Comparison of ENCODE assay signal across 9 mouse cellular contexts in genomic region chr10:75170207-75170850, GRCm38 (mm10). TPM values are rescaled to one million over a fixed set of nuclear protein-coding genes. Genes with fewer than 3 reads are reported as not detected.
DNase-seq lines count a peak whose midpoint lies in the region; ATAC-seq and TF ChIP-seq lines count a peak whose summit lies in the region.
"Had no signal": no experiment of that assay in that cellular context is flagged by ENCODE, and none has a peak within 500 bp of the region (broad histone marks: within the 10 kb centered on the region; RNA-seq: fewer than 3 reads in every experiment).

No protein-coding gene starts in this region.

- H3K9ac ChIP-seq in forebrain, postnatal 0 days: no peak overlapping the region
- H3K9ac ChIP-seq: embryonic facial prominence, embryonic 13.5 days had no signal

- no peaks in the 10 kb centered on the region for H3K27me3 ChIP-seq in myocyte (ENCODE audit: control insufficient read depth, insufficient read depth, insufficient read length)
- H3K27me3 ChIP-seq in forebrain, postnatal 0 days (ENCODE audit: insufficient read depth, low read length): no peaks in the 10 kb centered on the region
- H3K27me3 ChIP-seq: embryonic facial prominence, embryonic 13.5 days had no signal

- H3K4me2 ChIP-seq in myocyte (ENCODE audit: low read depth): peak overlapping the region; percentile 81
- H3K4me2 ChIP-seq in forebrain, postnatal 0 days (ENCODE audit: low read depth): no peak overlapping the region
- H3K4me2 ChIP-seq: embryonic facial prominence, embryonic 13.5 days had no signal

- no peaks in the 10 kb centered on the region for H3K4me1 ChIP-seq in forebrain, postnatal 0 days (ENCODE audit: insufficient read depth)
- H3K4me1 ChIP-seq: embryonic facial prominence, embryonic 13.5 days had no signal

- no peak overlapping the region for H3K4me3 ChIP-seq in myocyte
- no peak overlapping the region for H3K4me3 ChIP-seq in forebrain, postnatal 0 days (ENCODE audit: low read depth, low read length)
- H3K4me3 ChIP-seq: embryonic facial prominence, embryonic 13.5 days had no signal

- no peak for ATAC-seq in megakaryocyte-erythroid progenitor cell, adult 5-6 weeks (replicated peaks; ENCODE audit: low FRiP score, low TSS enrichment, poor library complexity, severe bottlenecking)
- no peak for ATAC-seq in forebrain, postnatal 0 days

- H3K79me2 ChIP-seq in myocyte (ENCODE audit: control insufficient read depth, insufficient read depth): no peaks in the 10 kb centered on the region

- H3K36me3 ChIP-seq in myocyte (ENCODE audit: control insufficient read depth, insufficient read depth): peaks cover 19% of the 10 kb centered on the region
- peaks cover 75% of the 10 kb centered on the region for H3K36me3 ChIP-seq in forebrain, postnatal 0 days (ENCODE audit: insufficient read depth)

- intact Hi-C loops in gastrocnemius, postnatal 14 days (cut with DNase I; ENCODE audit: low total_unique reads): no loop called here

- H3K27ac ChIP-seq in forebrain, postnatal 0 days (ENCODE audit: low read depth, low read length): no peak overlapping the region
- H3K27ac ChIP-seq: embryonic facial prominence, embryonic 13.5 days had no signal

- WGBS in forebrain, postnatal 0 days: 82% methylated on average over 12 of the region's 12 CpGs

- TF ChIP-seq CTCF in forebrain, postnatal 0 days (IDR thresholded peaks at IDR 0.05; ENCODE audit: low read depth): no peak

- H3K9me3 ChIP-seq in forebrain, postnatal 0 days (ENCODE audit: low read length): no peaks in the 10 kb centered on the region
- H3K9me3 ChIP-seq: embryonic facial prominence, embryonic 13.5 days had no signal

- TF ChIP-seq POLR2A in myocyte (IDR thresholded peaks at IDR 0.05; ENCODE audit: insufficient read length, low read depth): no peak

- DNase-seq in gastrocnemius, postnatal 25 days: peak; percentile 36
- DNase-seq in gastrocnemius, postnatal 14 days: no peak
- peak; percentile 70 for DNase-seq in heart, adult 8-10 months (ENCODE audit: low spot score)
- peak; percentile 37 to 71 for DNase-seq in kidney, postnatal 25 days
- no peak for DNase-seq in thymus, adult 18-20 months
- DNase-seq in forebrain, postnatal 0 days: no peak

- no peak overlapping the region for H3ac ChIP-seq in myocyte (ENCODE audit: control insufficient read depth, insufficient read length)

TF ChIP-seq in myocyte, 11 proteins besides CTCF, POLR2A, EP300 and RAD21:
- TF ChIP-seq CEBPB (IDR thresholded peaks at IDR 0.05; ENCODE audit: insufficient read depth, poor library complexity, severe bottlenecking) (no peak), TCF12 (IDR thresholded peaks at IDR 0.05; ENCODE audit: insufficient read depth, poor library complexity, severe bottlenecking) (no peak), E2F4 (IDR thresholded peaks at IDR 0.05; ENCODE audit: insufficient read depth) (no peak), MYOD1 (IDR thresholded peaks at IDR 0.05; ENCODE audit: control insufficient read depth in 1 of 3, insufficient read length in 2 of 3, low read depth in 2 of 3) (peak in 1 of 3 experiments; percentile 58)

RNA-seq across cellular contexts. Expression of gene Specc1l, which starts 41.5 kb away (rescaled TPM):
- total RNA-seq in gastrocnemius, postnatal 25 days (2021): 10 to 100 TPM; 31.2 to 33.5 TPM
- 10 to 100 TPM; 33.5 TPM for total RNA-seq in gastrocnemius, postnatal 14 days (2021)
- 10 to 100 TPM; 41.2 to 50.7 (median 45.0) TPM for total RNA-seq in heart, adult 8-10 months (2022)
- polyA plus RNA-seq in myocyte (2012; fragmentation: generic; extraction: Trizol): 20.4 TPM
- 25.5 and 30.8 TPM in 2 replicates for total RNA-seq in megakaryocyte-erythroid progenitor cell, adult 5-6 weeks (2014; fragmentation: Nextera tagmentation)
- total RNA-seq in megakaryocyte-erythroid progenitor cell, adult 5-6 weeks (2017): 36.3 and 37.2 TPM in 2 replicates
- total RNA-seq in forebrain, postnatal 0 days (2014; rRNA removed): 46.1 and 64.5 TPM in 2 replicates
- polyA plus RNA-seq in forebrain, postnatal 0 days (2015; fragmentation: Nextera tagmentation; extraction: Ambion mirVana): 16.2 and 21.4 TPM in 2 replicates

Comparison
In these comparisons a context has a peak if more than half of its experiments do, and no peak if none do; other contexts are left out.
1. DNase-seq: peak in gastrocnemius, postnatal 25 days (single experiment), heart, adult 8-10 months (single experiment) and kidney, postnatal 25 days (2 of 2); none in gastrocnemius, postnatal 14 days (single experiment), thymus, adult 18-20 months (0 of 2) and forebrain, postnatal 0 days (single experiment).